In genomic region chr5:75461368-75461767, GRCm38 (mm10) we compare ENCODE assay signal across 1 mouse cellular context.
TF ChIP-seq lines count a peak whose summit lies in the region.

No protein-coding gene starts in this region.

TF ChIP-seq in MEL, 35 proteins besides CTCF, POLR2A, EP300 and RAD21:
- peak; percentile 89 for TF ChIP-seq SIN3A (IDR thresholded peaks at IDR 0.05; ENCODE audit: low read length)
- no peak for TF ChIP-seq USF1 (IDR thresholded peaks at IDR 0.05; ENCODE audit: low read depth, low read length)
- no peak for TF ChIP-seq TAL1 (IDR thresholded peaks at IDR 0.05; ENCODE audit: low read length)
- no peak for TF ChIP-seq MAX (IDR thresholded peaks at IDR 0.05; ENCODE audit: low read length)
- peak; percentile 37; the same call in 1 of the 2 replicates for TF ChIP-seq CHD2 (IDR thresholded peaks at IDR 0.05; ENCODE audit: low read length)
- TF ChIP-seq SMC3 (IDR thresholded peaks at IDR 0.05; ENCODE audit: low read depth, low read length): no peak
- no peak for TF ChIP-seq POLR2AphosphoS5 (IDR thresholded peaks at IDR 0.05; ENCODE audit: borderline replicate concordance, low read depth, low read length)
- peak; percentile 86 for TF ChIP-seq CHD1 (IDR thresholded peaks at IDR 0.05; ENCODE audit: low read depth, low read length)
- TF ChIP-seq POLR2AphosphoS2 (IDR thresholded peaks at IDR 0.05; ENCODE audit: low read length): no peak
- TF ChIP-seq TCF12 (IDR thresholded peaks at IDR 0.05; ENCODE audit: low read depth, low read length): peak; percentile 92
- TF ChIP-seq TBP (IDR thresholded peaks at IDR 0.05; ENCODE audit: low read depth, low read length): peak; percentile 88
- TF ChIP-seq ETS1 (IDR thresholded peaks at IDR 0.05; ENCODE audit: low read depth, low read length): peak; percentile 89
- TF ChIP-seq ZNF384 (IDR thresholded peaks at IDR 0.05; ENCODE audit: low read depth, low read length): peak; percentile 90
- TF ChIP-seq NRF1 (IDR thresholded peaks at IDR 0.05; ENCODE audit: insufficient read depth, low read depth, low read length, poor library complexity, severe bottlenecking): no peak
- TF ChIP-seq MAZ (IDR thresholded peaks at IDR 0.05; ENCODE audit: low read depth, low read length): 0 out of 2 replicates have a peak, but pooled peaks have one; percentile 56
- 0 out of 2 replicates have a peak, but pooled peaks have one; percentile 39 for TF ChIP-seq E2F4 (IDR thresholded peaks at IDR 0.05; ENCODE audit: borderline replicate concordance, low read depth, low read length)
- 0 out of 2 replicates have a peak, but pooled peaks have one; percentile 68 for TF ChIP-seq ZMIZ1 (IDR thresholded peaks at IDR 0.05; ENCODE audit: low read depth, low read length)
- TF ChIP-seq GABPA (IDR thresholded peaks at IDR 0.05; ENCODE audit: low read depth, low read length): 0 out of 2 replicates have a peak, but pooled peaks have one; percentile 30
- TF ChIP-seq NELFE (IDR thresholded peaks at IDR 0.05; ENCODE audit: low read depth, low read length): peak; percentile 62
- TF ChIP-seq GATA1 (IDR thresholded peaks at IDR 0.05; ENCODE audit: low read depth, low read length): peak; percentile 89
- no peak for TF ChIP-seq KAT2A (conservative IDR thresholded peaks at IDR 0.05; ENCODE audit: low read depth, low read length)
- TF ChIP-seq ZC3H11A (IDR thresholded peaks at IDR 0.05; ENCODE audit: low read depth, low read length): peak; percentile 14; the same call in 1 of the 2 replicates
- no peak for TF ChIP-seq USF2 (IDR thresholded peaks at IDR 0.05; ENCODE audit: borderline replicate concordance in 1 of 2, insufficient read depth in 1 of 2, low read depth in 1 of 2, low read length in 2 of 2)
- TF ChIP-seq MXI1 (IDR thresholded peaks at IDR 0.05; ENCODE audit: low read depth, low read length): no peak
- TF ChIP-seq ZKSCAN1 (IDR thresholded peaks at IDR 0.05; ENCODE audit: low read depth, low read length): no peak
- TF ChIP-seq MAFK (IDR thresholded peaks at IDR 0.05; ENCODE audit: borderline replicate concordance, low read depth, low read length): peak; percentile 57; the same call in 1 of the 2 replicates
- TF ChIP-seq ELF1 (IDR thresholded peaks at IDR 0.05; ENCODE audit: low read depth, low read length): 0 out of 2 replicates have a peak, but pooled peaks have one; percentile 22
- TF ChIP-seq MYB (IDR thresholded peaks at IDR 0.05; ENCODE audit: low read depth, low read length): peak; percentile 100
- peak; percentile 53; the same call in 1 of the 2 replicates for TF ChIP-seq RCOR1 (IDR thresholded peaks at IDR 0.05; ENCODE audit: low read depth, low read length)
- TF ChIP-seq MEF2A (IDR thresholded peaks at IDR 0.05; ENCODE audit: extremely low read depth, insufficient replicate concordance, low read depth, low read length, poor library complexity, severe bottlenecking): no peak
- TF ChIP-seq HCFC1 (IDR thresholded peaks at IDR 0.05; ENCODE audit: low read depth, low read length): peak; percentile 44; the same call in 1 of the 2 replicates
- TF ChIP-seq JUND (IDR thresholded peaks at IDR 0.05; ENCODE audit: low read depth, low read length): peak; percentile 89
- no peak for TF ChIP-seq UBTF (IDR thresholded peaks at IDR 0.05; ENCODE audit: borderline replicate concordance, insufficient read depth, low read depth, low read length)
- TF ChIP-seq MYC (IDR thresholded peaks at IDR 0.05; ENCODE audit: low read depth, low read length): no peak
- TF ChIP-seq BHLHE40 (IDR thresholded peaks at IDR 0.05; ENCODE audit: borderline replicate concordance, low read depth, low read length): peak; percentile 81
